Mouse (Mus musculus) ovary, postnatal 10 days (tissue): ENCODE data around the gene Tyk2.

Experiments
- DNase-seq: peaks from one replicate; pipeline ENCODE4 v3.0.0; 2022; ENCODE audit warnings: low spot score

The Tyk2 gene

DNA sequence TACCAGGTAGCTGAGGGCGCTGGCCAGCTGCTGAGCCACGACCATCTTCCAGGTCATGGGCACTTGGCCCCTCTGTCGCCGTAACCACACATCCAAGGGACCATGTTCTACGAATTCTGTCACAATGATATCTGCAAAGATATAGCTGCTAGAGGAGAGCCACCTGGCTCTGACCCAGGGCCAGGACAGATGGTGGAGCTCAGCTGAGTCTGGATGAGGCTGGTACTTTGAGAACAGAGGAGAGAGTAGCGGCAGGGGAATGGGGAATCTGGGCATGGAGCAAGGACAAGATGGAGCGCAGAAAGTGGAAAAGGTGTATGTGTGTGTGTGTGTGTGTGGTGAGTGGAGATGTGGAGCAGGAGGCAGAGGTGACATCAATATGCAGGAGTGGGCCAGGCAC lies 16.9 kb downstream of the Tyk2 start:
- no peak for DNase-seq

DNA sequence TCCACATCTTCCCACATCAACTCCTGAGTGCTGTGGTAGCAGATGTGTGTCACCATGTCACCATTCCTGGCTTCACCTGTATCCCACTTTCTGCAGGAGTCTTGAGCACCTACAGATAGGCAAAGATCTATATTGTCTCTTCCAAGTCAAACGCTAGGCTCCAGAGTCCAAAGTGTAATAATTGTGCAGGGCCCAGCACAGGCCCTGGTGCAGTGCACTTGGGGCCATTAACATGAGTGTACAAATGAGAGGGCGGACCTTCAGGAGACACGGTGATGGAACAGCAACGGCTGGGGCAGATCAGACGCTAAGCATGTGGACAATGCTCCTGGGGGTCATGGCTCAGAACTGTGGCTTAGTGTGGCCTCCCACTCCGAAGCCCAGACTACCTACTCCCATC lies 17.3 kb downstream of the Tyk2 start:
- no peak for DNase-seq

DNA sequence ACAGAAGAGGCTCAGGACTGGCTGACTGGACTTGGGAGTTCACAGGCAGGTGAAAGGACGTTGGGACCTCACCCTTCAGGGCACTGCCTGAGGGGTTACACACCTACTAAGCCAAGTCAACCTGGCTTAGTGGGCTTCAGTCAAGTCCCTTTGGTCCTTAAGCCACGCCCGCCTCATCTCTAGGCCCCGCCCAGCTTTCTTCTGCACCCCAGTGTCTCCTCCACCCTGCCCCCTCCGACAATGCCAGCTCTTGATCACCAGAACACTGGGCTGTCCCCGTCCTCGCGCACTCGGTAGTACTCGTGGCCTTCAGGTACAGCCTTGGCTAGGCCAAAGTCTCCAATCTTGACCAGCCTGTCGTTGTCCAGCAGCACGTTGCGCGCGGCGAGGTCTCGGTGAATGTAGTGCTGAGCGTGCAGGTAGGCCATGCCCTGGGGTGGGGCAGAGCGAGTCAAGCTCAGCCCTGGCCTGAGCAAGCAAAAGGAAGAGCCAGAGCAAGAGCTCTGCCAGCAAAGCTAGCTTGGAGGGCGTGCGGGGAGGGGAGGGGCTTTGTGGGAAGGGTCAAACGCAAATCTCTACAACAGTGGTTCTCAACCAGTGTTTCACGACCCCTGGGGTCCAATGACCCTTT lies 23.3 kb downstream of the Tyk2 start:
- no peak for DNase-seq

DNA sequence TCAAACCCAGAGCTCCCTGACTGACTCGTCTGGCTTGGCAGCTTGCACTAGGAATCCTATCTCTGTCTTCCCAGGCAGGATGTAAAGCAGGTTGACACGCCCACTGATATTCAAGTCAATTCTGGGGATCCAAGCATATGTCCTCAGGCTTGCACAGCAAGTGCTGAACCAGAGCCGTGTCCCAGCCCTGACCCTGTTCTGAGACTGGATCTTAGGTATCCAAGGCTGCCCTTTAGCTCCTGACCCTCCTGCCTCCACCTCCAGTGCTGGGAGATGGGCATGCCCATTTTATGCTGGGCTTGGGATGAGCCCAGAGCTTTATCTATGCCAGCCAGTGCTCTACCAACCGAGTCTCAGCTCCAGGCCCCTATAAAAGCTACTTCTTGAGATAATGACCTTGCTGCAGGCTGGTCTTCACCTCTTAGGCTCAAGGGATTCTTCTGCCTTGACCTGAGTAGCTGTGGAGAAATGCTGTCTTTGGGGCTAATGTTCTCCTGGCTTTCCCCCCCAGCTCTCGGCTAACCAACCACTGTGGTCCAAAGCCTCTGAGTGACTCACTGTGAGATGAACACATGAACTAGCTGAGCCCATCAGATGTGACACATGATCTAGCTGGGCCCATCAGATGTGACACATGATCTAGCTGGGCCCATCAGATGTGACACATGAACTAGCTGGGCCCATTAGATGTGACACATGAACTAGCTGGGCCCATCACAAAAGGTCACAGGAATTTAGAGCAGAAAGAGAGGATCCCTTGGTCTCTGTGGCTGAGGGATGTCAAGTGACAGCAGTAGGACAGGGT lies 25.1 kb downstream of the Tyk2 start:
- no peak for DNase-seq

DNA sequence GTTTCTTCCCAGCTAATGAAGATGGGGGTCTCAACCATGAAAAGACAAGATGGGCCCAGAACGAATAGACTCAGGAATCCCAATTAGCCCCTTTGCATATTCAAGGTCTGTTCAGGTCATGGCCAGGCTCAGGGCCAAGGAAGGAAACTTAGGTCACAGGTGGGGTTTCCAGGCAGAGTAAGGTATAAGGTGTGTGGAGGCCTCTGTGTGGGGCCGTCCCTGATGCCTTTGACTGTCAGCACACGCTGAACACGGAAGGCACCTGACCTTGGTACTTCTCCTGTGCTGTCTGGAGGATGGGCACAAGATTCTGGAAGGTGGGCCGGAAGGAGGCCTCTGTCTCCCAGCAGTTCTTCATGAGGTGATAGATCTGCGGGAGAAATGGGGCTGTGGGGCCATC lies 26.2 kb downstream of the Tyk2 start:
- no peak for DNase-seq

DNA sequence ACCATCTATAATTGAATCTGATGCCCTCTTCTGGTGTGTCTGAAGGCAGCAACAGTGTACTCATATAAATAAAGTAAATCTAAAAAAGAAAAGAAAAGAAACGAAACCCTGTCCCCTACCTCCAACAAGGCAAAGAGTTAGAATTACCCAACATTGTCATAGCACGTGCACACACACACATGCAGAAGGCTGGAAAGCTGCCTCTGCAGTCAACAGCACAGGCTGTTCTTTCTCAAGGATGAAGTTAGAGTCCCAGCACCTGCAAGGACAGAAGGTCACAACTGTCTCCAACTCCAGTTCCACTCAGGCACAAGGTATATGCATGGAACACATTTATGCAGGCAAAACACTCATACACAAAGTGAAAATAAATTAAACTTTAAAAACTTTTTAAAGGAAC lies 29.0 kb downstream of the Tyk2 start:
- no peak for DNase-seq

DNA sequence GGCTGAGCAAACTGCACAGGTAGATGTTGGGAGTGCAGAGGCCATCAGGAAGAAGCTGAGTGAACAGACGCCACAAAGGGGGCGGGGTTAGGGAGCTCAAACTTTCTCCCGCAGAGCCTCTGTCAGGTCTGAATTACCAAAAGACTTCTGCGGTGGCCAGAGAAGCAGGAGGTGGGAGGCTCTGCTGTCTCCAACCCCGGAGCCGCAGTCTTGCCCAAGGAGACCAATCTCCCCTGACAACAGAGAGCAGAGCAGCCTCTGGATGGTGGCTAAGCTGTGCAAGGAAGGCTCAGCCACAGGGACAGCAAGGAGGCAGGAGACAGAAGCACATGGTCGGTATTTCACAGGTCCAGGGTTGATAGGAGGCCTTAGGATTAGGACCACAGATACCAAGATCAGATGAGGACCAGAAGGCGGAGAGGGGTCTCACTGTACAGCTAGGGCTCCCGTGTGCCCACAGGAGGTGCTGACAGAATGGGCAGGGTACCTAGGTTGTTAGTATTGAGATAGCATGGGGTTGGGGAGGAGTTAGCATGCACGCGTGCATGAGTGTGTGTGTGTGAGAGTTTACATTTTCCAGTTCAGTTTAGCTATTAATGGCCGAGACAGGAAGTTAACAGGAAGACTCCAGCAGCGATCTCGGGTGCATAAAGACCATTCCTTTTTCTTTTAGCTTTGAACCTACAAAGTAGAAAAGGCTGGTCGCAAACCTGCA lies 30.4 kb downstream of the Tyk2 start:
- no peak for DNase-seq

DNA sequence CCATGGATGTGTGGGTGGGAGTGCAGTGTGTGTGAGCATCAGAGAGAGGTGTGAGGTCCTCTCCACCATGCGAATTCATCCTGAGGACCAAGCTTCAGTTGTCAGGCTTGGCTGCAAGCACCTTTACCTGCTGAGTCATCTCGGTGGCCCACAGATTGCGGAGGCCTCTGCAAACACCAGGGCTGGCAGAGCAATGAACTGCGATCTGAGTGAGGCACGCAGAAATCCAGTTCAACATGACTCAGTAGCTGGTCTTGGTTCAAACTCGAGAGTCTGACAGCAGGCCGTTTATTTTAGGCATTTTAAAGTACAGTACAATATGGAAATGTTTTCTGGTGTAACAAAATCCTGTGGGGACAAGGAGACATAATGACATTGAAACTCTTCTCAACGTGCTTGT lies 33.2 kb downstream of the Tyk2 start:
- no peak for DNase-seq

DNA sequence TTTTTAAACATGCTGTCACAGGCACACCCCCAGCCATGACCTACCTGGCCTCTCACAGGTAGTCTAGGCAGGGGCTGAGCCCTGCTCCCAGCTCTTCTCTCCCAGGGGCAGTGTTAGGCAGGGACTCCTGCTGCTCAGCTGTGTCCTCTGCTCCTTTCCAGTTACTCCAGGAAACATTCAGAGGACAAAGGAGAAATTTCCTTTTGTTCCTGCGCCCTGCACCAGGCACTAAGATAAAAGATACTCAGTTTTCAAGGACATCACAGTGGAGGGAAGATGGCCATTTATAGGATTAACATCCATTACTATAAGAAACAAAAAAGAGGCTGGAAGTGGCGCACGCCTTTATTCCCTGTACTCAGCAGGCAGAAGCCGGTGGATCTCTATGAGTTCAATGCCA lies 35.1 kb downstream of the Tyk2 start:
- no peak for DNase-seq

DNA sequence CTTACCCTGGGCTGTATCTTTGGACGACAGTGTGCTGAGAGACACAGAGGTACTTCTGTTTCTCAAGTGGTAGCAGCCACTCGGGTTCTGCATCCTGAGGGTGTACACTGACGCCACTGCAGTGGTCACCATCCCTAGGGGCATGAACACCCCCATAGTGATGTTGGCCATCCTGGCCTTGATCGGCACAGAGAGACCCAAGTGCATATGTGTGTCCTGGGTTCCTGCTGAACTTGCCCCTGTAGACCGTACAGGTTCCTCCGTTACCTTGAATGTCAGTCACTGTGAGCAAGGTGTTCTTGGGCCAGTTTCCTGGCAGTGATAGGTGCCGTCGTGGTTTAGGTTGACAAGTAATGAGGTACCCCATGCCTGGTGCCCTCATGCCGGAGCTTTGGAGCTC lies 37.6 kb downstream of the Tyk2 start:
- no peak for DNase-seq

DNA sequence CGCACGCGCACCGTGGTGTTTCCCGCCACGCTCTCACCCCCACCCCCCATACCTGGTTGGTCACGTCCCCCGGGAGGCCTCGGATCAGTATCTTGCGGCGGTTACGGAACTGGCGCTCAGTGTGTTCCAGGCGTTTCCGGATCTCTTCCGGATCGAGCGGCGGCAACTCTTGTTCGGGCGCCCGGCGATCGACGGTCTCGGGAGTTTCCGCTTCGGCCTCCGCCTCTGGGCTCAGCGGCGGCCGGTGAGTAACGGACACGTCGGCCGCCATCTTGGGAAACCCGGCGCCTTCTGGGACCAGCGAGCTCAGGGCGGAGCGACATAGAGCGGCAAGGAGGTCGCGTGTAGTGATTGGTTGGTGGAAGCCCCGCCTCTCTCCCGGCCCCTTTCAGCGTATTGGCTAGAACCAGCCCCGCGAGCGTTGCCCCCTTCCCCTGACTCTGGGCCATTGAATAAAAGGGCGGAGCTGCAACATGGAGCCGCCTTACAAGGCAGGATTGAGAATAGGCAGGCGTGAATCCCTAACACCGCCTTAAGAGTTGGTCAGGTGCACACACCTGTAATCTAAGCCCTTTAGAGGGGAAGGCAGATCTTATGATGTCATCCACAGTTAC lies 39.2 kb downstream of the Tyk2 start, which contains the start of the genes Gm38431 and Raver1:
TSS of gene Gm38431 (minus strand) at position 291 of the 614 bp plus-strand sequence.
TSS of gene Raver1 (minus strand) at position 302 of the 614 bp plus-strand sequence.
- peak; percentile 84 for DNase-seq

DNA sequence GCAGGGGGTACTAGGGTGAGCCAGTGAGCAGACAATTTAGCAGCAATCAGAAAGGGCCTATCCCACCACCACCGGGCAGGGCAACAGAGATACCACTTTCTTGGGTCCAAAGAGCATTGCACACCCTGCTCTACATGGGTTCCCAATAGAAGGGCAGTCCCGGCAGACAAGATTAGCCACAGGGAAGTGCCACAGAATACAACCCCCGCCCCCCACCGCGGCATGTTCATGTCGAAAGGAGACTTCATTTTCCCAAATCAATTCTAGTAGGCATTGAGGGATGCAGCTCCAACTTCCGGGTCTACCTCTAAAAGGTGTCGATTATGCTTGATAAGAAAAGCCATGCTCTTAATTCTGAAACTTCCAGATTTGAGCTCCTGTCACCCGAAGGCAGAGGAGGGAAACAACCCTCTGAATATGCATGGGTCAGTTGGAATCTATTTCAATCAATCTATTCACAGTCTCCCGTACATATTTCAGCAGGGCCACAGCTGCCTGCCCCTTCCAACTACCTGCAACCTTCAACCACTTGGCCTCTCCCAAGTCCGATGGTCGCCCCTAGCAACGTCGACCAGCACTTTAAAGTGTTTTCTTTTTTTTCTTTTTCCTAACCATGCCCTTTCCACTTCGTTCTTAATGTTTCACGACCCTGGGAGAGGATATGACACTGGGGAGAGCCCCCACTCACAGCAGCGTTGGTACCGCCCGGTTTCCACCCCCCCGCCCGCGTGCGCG lies 39.9 kb downstream of the Tyk2 start:
- DNase-seq: no peak

DNA sequence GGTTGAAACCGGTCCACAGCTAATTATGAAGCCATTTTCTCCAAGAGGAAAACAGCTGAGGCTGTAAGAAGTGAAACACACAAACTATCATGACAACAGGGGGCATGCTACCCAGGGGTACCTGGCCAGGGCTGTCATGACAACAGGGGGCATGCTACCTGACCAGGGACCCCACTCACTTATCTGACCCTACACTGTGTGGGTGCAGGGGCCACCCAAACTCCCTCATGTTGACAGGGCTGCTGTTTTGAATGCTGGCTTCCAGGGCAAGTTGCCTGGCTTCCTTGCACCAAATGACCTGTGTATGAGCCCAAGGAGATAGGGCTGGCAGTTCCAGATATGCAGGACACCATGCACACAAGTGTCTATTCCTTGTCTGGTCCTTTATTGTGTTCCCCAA lies 40.5 kb downstream of the Tyk2 start:
- no peak for DNase-seq

DNA sequence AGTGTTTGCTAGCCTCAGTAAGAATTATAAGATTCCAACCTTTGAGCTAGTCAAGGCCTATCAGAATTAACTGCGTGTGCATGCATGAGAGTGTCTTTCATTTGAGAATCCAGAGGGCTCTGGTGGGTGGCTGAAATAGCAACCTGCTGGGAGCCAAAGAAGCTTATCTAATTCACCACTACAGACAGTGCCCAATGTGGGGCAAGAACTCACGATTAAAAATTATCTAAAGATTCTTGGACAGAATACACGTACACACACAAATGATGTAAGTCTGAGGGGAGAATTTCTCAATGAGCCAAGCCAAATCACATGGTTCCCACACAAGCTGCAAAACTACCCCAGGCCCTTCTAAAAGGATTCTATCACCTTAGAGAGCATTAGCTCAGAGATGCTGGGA lies 47.7 kb downstream of the Tyk2 start:
- no peak for DNase-seq

DNA sequence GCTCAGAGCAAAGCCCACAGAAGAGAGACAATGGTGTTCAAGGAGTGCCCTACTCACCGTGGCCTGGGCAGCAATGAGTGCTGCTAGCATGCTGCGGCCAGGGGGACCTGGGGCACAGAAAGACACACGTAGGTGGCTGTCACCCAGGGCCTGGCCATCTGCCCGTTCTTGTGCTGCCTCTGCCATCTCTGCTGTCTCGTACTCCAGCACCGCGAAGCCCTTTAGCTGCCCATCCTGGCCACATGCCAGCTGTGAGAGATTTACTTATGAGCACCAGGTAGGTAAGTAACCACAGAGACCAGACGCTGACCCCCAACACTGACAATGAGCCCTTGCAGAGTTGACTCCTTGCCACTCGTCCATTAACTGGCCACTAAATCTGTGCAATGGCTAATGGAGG lies 49.9 kb downstream of the Tyk2 start:
- no peak for DNase-seq

DNA sequence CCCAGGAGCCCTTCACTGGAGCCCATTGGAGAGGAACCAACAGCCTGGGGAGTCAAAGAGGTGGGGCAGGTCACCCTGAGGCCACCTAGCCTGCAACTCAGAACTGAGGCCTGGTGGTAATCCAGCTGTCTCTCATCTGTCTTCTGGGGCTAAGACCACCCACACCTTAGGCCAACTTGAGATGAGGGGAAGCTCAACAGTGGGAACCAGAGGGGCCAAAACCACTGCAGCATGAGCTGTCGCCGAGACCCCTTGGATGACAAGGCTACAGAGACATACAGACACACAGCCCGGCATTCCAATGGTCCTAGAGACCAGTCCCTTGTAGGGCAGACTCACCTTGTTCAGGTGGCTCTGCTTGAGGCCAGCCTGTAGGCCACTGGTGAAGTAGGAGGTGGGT lies 55.4 kb downstream of the Tyk2 start:
- DNase-seq: no peak

DNA sequence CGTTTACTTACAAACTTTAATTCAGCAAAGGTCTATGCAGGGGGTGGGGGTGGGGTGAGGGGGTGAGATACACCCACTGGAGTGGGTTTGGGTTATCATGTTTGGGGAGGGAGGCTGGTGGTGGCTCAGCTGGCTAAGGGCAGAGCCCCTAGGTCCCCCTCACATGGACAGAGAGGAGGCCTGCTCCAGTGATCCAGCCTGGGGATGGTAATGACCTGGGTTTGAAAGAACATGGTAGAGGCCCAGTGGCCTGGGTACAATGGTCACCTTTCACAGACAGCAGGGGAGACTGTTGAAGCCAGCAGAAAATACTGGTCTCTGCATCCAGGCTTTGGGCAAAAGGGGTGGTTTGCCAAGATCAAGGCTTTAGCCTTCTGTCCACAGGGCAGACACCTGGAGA lies 56.9 kb downstream of the Tyk2 start:
- DNase-seq: no peak

DNA sequence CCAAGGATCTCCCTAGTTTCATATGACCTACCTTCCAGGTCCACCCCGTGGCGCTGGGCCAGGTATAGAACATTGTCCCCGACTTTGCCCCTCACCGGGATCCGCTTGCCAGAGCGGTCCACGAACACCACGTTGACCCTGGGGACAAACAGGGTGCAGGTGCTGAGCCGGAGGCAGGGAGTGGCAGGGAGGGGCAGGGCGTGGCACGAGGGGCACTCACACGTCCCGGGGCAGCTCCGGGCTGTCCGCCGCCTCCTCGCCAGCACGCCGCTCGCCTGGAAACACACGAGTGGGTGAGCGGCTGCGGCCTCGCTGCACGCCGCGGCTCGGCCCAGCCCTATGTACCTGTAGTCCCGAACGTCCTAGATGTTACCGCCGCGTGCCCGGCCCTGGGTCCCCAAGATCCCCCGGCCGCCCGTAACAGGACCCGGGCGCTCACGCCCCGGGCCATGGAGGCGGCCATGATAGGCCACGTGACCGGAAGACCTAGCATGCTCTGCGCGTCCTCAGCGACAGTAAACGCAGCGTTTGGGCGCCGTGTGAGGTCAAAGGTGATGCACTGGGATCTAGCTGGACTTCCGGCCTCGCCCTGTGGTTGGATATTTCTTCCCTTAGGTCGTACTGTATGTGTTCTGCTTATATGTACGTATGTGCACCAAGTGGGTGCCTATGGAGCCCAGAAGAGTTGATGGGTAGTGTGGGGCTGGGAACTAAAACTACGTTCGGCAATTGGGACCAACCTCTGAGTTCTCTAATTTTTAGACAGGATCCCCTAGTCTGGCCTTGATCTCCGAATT lies 57.8 kb downstream of the Tyk2 start, which contains the start of the genes Gm49373 and Fdx1l:
TSS of gene Gm49373 (minus strand) at position 53 of the 797 bp plus-strand sequence.
TSS of gene Fdx1l (minus strand) at position 571 of the 797 bp plus-strand sequence.
- peak; percentile 71 for DNase-seq

DNA sequence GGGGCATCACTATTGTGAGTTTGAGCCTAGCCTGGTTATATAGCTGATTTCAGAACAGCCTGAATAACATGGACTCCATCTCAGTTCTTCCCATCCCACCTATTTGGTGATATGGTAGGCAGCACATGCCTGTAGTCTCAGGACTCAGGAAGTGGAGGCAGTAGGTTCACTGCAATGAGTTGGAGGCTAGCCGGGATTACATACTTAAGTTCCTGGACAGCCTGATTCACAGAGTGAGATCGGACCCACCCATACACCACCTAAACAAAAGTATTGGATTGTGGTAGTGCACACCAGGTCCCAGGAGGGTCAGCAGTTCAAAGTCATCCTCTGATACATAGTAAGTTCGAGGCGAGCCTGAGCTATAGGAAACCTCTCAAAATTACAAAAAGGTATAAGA lies 58.4 kb downstream of the Tyk2 start:
- no peak for DNase-seq

DNA sequence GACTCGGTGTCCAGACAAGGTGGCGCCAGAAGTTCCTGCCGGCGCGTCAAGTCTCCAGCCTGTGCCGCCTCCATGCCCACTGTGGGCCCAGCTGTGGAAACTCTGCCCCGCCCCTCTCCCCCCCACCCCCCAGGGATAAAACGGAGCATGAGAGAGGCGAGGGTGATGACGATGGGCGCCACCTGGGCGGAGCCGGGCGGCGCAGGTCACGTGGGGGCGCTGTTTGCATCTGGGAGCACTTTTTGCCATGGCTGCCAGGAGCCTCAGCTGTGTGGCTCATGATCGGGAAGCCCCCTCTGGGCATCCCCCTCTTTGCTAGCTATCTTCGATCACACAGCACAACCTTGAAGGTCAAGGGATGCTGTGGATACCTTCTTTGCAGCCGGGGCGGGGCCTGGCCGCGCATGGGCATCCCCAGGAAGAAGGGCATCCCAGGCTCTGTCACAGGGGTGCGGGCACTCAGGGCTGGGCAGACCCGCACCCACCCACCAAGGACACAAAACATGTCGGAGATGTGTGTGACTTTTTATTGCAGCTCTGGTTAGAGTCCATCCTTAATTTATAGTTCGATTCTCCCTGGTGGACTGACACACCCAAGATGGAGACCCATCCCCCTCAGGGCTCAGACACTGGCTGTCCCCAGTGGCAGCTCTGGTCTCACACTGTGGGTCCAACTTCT lies 63.9 kb downstream of the Tyk2 start, which contains the start of gene Zglp1:
TSS of gene Zglp1 (minus strand) at position 88 of the 679 bp plus-strand sequence.
- DNase-seq: no peak
